Mouse (Mus musculus) erythroblast, embryonic 14.5 days (primary cell): ENCODE measurements around the gene Morf4l1. TPM values are rescaled to one million over a fixed set of nuclear protein-coding genes. Genes with fewer than 3 reads are reported as not detected.

Experiments used
- H3K27me3 ChIP-seq: 2 replicates; pipeline ENCODE4 v1.6.1; 2012; ENCODE audit warnings: inconsistent platforms; ENCODE audit not compliant: control insufficient read depth
- H3K36me3 ChIP-seq: 2 replicates; pipeline ENCODE4 v1.6.1; 2012; ENCODE audit warnings: mild to moderate bottlenecking, inconsistent platforms; ENCODE audit not compliant: control insufficient read depth
- H3K4me1 ChIP-seq: 2 replicates; pipeline ENCODE4 v1.6.1; 2012; ENCODE audit warnings: inconsistent platforms; ENCODE audit not compliant: control insufficient read depth
- H3K4me3 ChIP-seq: replicated peaks from 2 replicates; pipeline ENCODE3; 2012; ENCODE audit warnings: moderate library complexity, mild to moderate bottlenecking, inconsistent platforms
- H3K9me3 ChIP-seq: 2 replicates; pipeline ENCODE4 v1.6.1; 2012; ENCODE audit warnings: low read length, inconsistent platforms, mixed read lengths; ENCODE audit not compliant: control insufficient read depth
- GATA1 ChIP-seq: IDR thresholded peaks from 2 replicates; pipeline ENCODE4 v1.6.1; 2012; ENCODE audit warnings: low read length, inconsistent platforms, mixed read lengths
- TAL1 ChIP-seq: IDR thresholded peaks from 3 replicates; pipeline ENCODE4 v1.6.1; 2012; ENCODE audit warnings: low read length, inconsistent platforms, mixed read lengths
- polyA plus RNA-seq: library from polyadenylated mRNA; stranded (reverse); fragments of >175 nt; gene quantifications from 2 replicates; pipeline ENCODE4 v1.2.3, GENCODE M21; 2012

Gene Morf4l1
- 7.1 and 8.2 TPM in 2 replicates for polyA plus RNA-seq

GRCm38 (mm10) chr9:90114567-90115307 lies at the start of gene Morf4l1:
TSS of gene Morf4l1 (minus strand) at chr9:90114774.
- H3K4me3 ChIP-seq, result peak within 1 kb of the TSS; percentile 100
- no peaks in the 10 kb centered on the region for H3K27me3 ChIP-seq
- TF ChIP-seq TAL1, result no peak
- TF ChIP-seq GATA1, result no peak
- peaks cover 35% of the 10 kb centered on the region for H3K4me1 ChIP-seq
- H3K9me3 ChIP-seq, result no peaks in the 10 kb centered on the region
- H3K36me3 ChIP-seq, result peaks cover 13% of the 10 kb centered on the region

GRCm38 (mm10) chr9:90163749-90164095 lies 49.1 kb upstream of the Morf4l1 start:
- Histone ChIP-seq H3K4me3 (peak overlapping the region; percentile 55), H3K4me1 (peaks cover 7% of the 10 kb centered on the region), H3K9me3 (no peaks in the 10 kb centered on the region), H3K36me3 (no peaks in the 10 kb centered on the region), H3K27me3 (peaks cover 45% of the 10 kb centered on the region)
- TF ChIP-seq TAL1, result no peak
- TF ChIP-seq GATA1, result no peak

GRCm38 (mm10) chr9:90162926-90163748 lies 48.6 kb upstream of the Morf4l1 start, which contains the start of gene Adamts7:
TSS of gene Adamts7 (plus strand) at chr9:90163069.
- no peaks in the 10 kb centered on the region for H3K36me3 ChIP-seq
- H3K9me3 ChIP-seq, result no peaks in the 10 kb centered on the region
- TF ChIP-seq GATA1 (no peak), TAL1 (no peak)
- peaks cover 7% of the 10 kb centered on the region for H3K4me1 ChIP-seq
- H3K27me3 ChIP-seq, result peaks cover 45% of the 10 kb centered on the region
- H3K4me3 ChIP-seq, result peak within 1 kb of the TSS; percentile 55

- TF ChIP-seq GATA1, result no peak
- TF ChIP-seq TAL1, result no peak
Observed at GRCm38 (mm10) chr9:90162243-90162925, 47.8 kb upstream of the Morf4l1 start.

GRCm38 (mm10) chr9:90146869-90147268 lies 32.3 kb upstream of the Morf4l1 start:
- no peak overlapping the region for H3K4me3 ChIP-seq
- H3K4me1 ChIP-seq, result no peaks in the 10 kb centered on the region
- H3K9me3 ChIP-seq, result no peaks in the 10 kb centered on the region
- no peaks in the 10 kb centered on the region for H3K27me3 ChIP-seq
- no peak for TF ChIP-seq GATA1
- no peak for TF ChIP-seq TAL1
- H3K36me3 ChIP-seq, result no peaks in the 10 kb centered on the region

More at GRCm38 (mm10) chr9:90162243-90162925, 47.8 kb upstream of the Morf4l1 start:
- Histone ChIP-seq H3K4me3 (no peak overlapping the region), H3K9me3 (no peaks in the 10 kb centered on the region), H3K27me3 (peaks cover 45% of the 10 kb centered on the region), H3K36me3 (no peaks in the 10 kb centered on the region), H3K4me1 (peaks cover 7% of the 10 kb centered on the region)

GRCm38 (mm10) chr9:90145788-90146187 lies 31.2 kb upstream of the Morf4l1 start:
- Histone ChIP-seq H3K9me3 (no peaks in the 10 kb centered on the region), H3K27me3 (no peaks in the 10 kb centered on the region), H3K4me1 (no peaks in the 10 kb centered on the region), H3K36me3 (no peaks in the 10 kb centered on the region), H3K4me3 (no peak overlapping the region)
- TF ChIP-seq GATA1 (no peak), TAL1 (no peak)

GRCm38 (mm10) chr9:90136678-90136965 lies 22.0 kb upstream of the Morf4l1 start:
- TF ChIP-seq GATA1 (no peak), TAL1 (no peak)
- Histone ChIP-seq H3K9me3 (no peaks in the 10 kb centered on the region), H3K36me3 (no peaks in the 10 kb centered on the region), H3K4me3 (no peak overlapping the region), H3K4me1 (no peaks in the 10 kb centered on the region), H3K27me3 (no peaks in the 10 kb centered on the region)

GRCm38 (mm10) chr9:90135963-90136677 lies 21.5 kb upstream of the Morf4l1 start:
- Histone ChIP-seq H3K27me3 (no peaks in the 10 kb centered on the region), H3K9me3 (no peaks in the 10 kb centered on the region), H3K4me1 (no peaks in the 10 kb centered on the region), H3K36me3 (no peaks in the 10 kb centered on the region), H3K4me3 (no peak overlapping the region)
- TF ChIP-seq GATA1, result no peak
- no peak for TF ChIP-seq TAL1
